Mouse (Mus musculus) lung, embryonic 15.5 days (tissue): ENCODE data around the gene Lrtm1. TPM values are rescaled to one million over a fixed set of nuclear protein-coding genes. Genes with fewer than 3 reads are reported as not detected.

Experiments used
- ATAC-seq: fragments of 200-750 bp; cut with Nextera tagmentation; 2 replicates; pipeline ENCODE4 v1.8.0; 2017; ENCODE audit warnings: moderate number of reproducible peaks, borderline replicate concordance; ENCODE audit not compliant: low FRiP score, low TSS enrichment; ENCODE audit errors: extremely low read depth
- H3K27ac ChIP-seq: fragments of 300-500 bp; sonication (generic); 2 replicates; pipeline ENCODE4 v1.5.1; 2015; ENCODE audit warnings: moderate library complexity, mild to moderate bottlenecking, inconsistent platforms
- H3K27me3 ChIP-seq: fragments of 300-500 bp; sonication (generic); 2 replicates; pipeline ENCODE4 v1.6.1; 2015; ENCODE audit warnings: inconsistent platforms
- H3K36me3 ChIP-seq: fragments of 300-500 bp; sonication (generic); 2 replicates; pipeline ENCODE4 v1.6.1; 2015; ENCODE audit warnings: inconsistent platforms
- H3K4me1 ChIP-seq: fragments of 300-500 bp; sonication (generic); 2 replicates; pipeline ENCODE4 v1.6.1; 2015; ENCODE audit warnings: inconsistent platforms
- H3K4me2 ChIP-seq: fragments of 300-500 bp; sonication (generic); 2 replicates; pipeline ENCODE4 v1.6.1; 2015; ENCODE audit warnings: inconsistent platforms, mild to moderate bottlenecking, moderate library complexity
- H3K4me3 ChIP-seq: fragments of 300-500 bp; sonication (generic); 2 replicates; pipeline ENCODE4 v1.5.1; 2015; ENCODE audit warnings: mild to moderate bottlenecking, inconsistent platforms
- H3K9ac ChIP-seq: fragments of 300-500 bp; sonication (generic); 2 replicates; pipeline ENCODE4 v1.6.1; 2015; ENCODE audit warnings: inconsistent platforms
- H3K9me3 ChIP-seq: fragments of 300-500 bp; sonication (generic); 2 replicates; pipeline ENCODE4 v1.6.1; 2016; ENCODE audit warnings: inconsistent platforms
- WGBS: fragments of 180-500 bp; shearing (Covaris S2); methylation state at CpG from one replicate; pipeline ENCODE4 v1.1.7; 2015; 5-methylcytosine and 5-hydroxymethylcytosine counted together
- polyA plus RNA-seq: library from polyadenylated mRNA; unstranded; fragments of >200 nt; fragmentation: Nextera tagmentation; extraction: Ambion mirVana; gene quantifications from 2 replicates; pipeline ENCODE4 v1.2.1, GENCODE M21; 2015

The Lrtm1 gene
- polyA plus RNA-seq, 1 experiment from 2014 or later, result not detected

- Histone ChIP-seq H3K9ac (no peak overlapping the region), H3K4me1 (0 out of 2 replicates have a peak, but pooled peaks cover 6% of the 10 kb centered on the region), H3K4me2 (no peak overlapping the region), H3K27ac (no peak overlapping the region), H3K27me3 (no peaks in the 10 kb centered on the region), H3K9me3 (no peaks in the 10 kb centered on the region), H3K4me3 (no peak overlapping the region), H3K36me3 (no peaks in the 10 kb centered on the region)
- 36% methylated on average over 9 of the region's 9 CpGs for WGBS
- no peak for ATAC-seq
Measured at GRCm38 (mm10) chr14:29040606-29041364, 22.8 kb downstream of the Lrtm1 start.

- Histone ChIP-seq H3K27me3 (no peaks in the 10 kb centered on the region), H3K4me1 (0 out of 2 replicates have a peak, but pooled peaks cover 6% of the 10 kb centered on the region), H3K27ac (no peak overlapping the region), H3K9me3 (no peaks in the 10 kb centered on the region), H3K9ac (no peak overlapping the region), H3K4me3 (no peak overlapping the region), H3K36me3 (no peaks in the 10 kb centered on the region), H3K4me2 (no peak overlapping the region)
- WGBS, result 76% methylated on average over 1 of the region's 1 CpGs
- no peak for ATAC-seq
Measured at GRCm38 (mm10) chr14:29041498-29041897, 23.5 kb downstream of the Lrtm1 start.

- Histone ChIP-seq H3K36me3 (no peaks in the 10 kb centered on the region), H3K4me3 (no peak overlapping the region), H3K27ac (no peak overlapping the region), H3K4me1 (0 out of 2 replicates have a peak, but pooled peaks cover 6% of the 10 kb centered on the region), H3K4me2 (no peak overlapping the region), H3K9me3 (no peaks in the 10 kb centered on the region), H3K9ac (no peak overlapping the region), H3K27me3 (no peaks in the 10 kb centered on the region)
- WGBS, result 67% methylated on average over 1 of the region's 1 CpGs
- no peak for ATAC-seq
Measured at GRCm38 (mm10) chr14:29042355-29042754, 24.3 kb downstream of the Lrtm1 start.

GRCm38 (mm10) chr14:29051951-29052835, 34.2 kb downstream of the Lrtm1 start:
- no peak overlapping the region for H3K4me2 ChIP-seq
- H3K27ac ChIP-seq, result no peak overlapping the region
- H3K9ac ChIP-seq, result no peak overlapping the region
- no peak overlapping the region for H3K4me3 ChIP-seq
- no peaks in the 10 kb centered on the region for H3K9me3 ChIP-seq
- 22% methylated on average over 16 of the region's 16 CpGs for WGBS
- no peaks in the 10 kb centered on the region for H3K4me1 ChIP-seq
- no peak for ATAC-seq
- no peaks in the 10 kb centered on the region for H3K36me3 ChIP-seq
- H3K27me3 ChIP-seq, result no peaks in the 10 kb centered on the region

- no peak for ATAC-seq
- H3K27ac ChIP-seq, result no peak overlapping the region
Measured at GRCm38 (mm10) chr14:29060679-29061078, 42.7 kb downstream of the Lrtm1 start.

GRCm38 (mm10) chr14:29061491-29061890, 43.5 kb downstream of the Lrtm1 start:
- no peak for ATAC-seq
- H3K4me3 ChIP-seq, result no peak overlapping the region
- H3K4me1 ChIP-seq, result no peaks in the 10 kb centered on the region
- 76% methylated on average over 1 of the region's 1 CpGs for WGBS
- no peaks in the 10 kb centered on the region for H3K27me3 ChIP-seq
- no peak overlapping the region for H3K4me2 ChIP-seq
- H3K27ac ChIP-seq, result no peak overlapping the region
- no peaks in the 10 kb centered on the region for H3K9me3 ChIP-seq
- no peaks in the 10 kb centered on the region for H3K36me3 ChIP-seq
- H3K9ac ChIP-seq, result no peak overlapping the region

More at GRCm38 (mm10) chr14:29060679-29061078, 42.7 kb downstream of the Lrtm1 start:
- no peaks in the 10 kb centered on the region for H3K4me1 ChIP-seq
- H3K9ac ChIP-seq, result no peak overlapping the region
- no peaks in the 10 kb centered on the region for H3K27me3 ChIP-seq
- no peak overlapping the region for H3K4me3 ChIP-seq
- no peaks in the 10 kb centered on the region for H3K9me3 ChIP-seq
- no peaks in the 10 kb centered on the region for H3K36me3 ChIP-seq
- H3K4me2 ChIP-seq, result no peak overlapping the region

GRCm38 (mm10) chr14:29062676-29063075, 44.7 kb downstream of the Lrtm1 start:
- H3K4me2 ChIP-seq, result no peak overlapping the region
- 47% methylated on average over 2 of the region's 2 CpGs for WGBS
- no peaks in the 10 kb centered on the region for H3K9me3 ChIP-seq
- H3K27me3 ChIP-seq, result no peaks in the 10 kb centered on the region
- no peaks in the 10 kb centered on the region for H3K4me1 ChIP-seq
- ATAC-seq, result no peak
- no peaks in the 10 kb centered on the region for H3K36me3 ChIP-seq
- no peak overlapping the region for H3K9ac ChIP-seq
- no peak overlapping the region for H3K4me3 ChIP-seq
- no peak overlapping the region for H3K27ac ChIP-seq

GRCm38 (mm10) chr14:29073747-29074146, 55.7 kb downstream of the Lrtm1 start:
- Histone ChIP-seq H3K27me3 (no peaks in the 10 kb centered on the region), H3K4me1 (no peaks in the 10 kb centered on the region), H3K27ac (no peak overlapping the region), H3K4me2 (no peak overlapping the region), H3K9ac (no peak overlapping the region), H3K9me3 (no peaks in the 10 kb centered on the region), H3K4me3 (no peak overlapping the region), H3K36me3 (no peaks in the 10 kb centered on the region)
- WGBS, result 73% methylated on average over 4 of the region's 4 CpGs
- ATAC-seq, result no peak

- Histone ChIP-seq H3K4me1 (no peaks in the 10 kb centered on the region), H3K9me3 (no peaks in the 10 kb centered on the region), H3K27me3 (no peaks in the 10 kb centered on the region), H3K4me3 (no peak overlapping the region), H3K36me3 (no peaks in the 10 kb centered on the region), H3K9ac (no peak overlapping the region), H3K27ac (no peak overlapping the region), H3K4me2 (no peak overlapping the region)
- no peak for ATAC-seq
- WGBS, result 63% methylated on average over 3 of the region's 3 CpGs
Measured at GRCm38 (mm10) chr14:29077418-29077817, 59.4 kb downstream of the Lrtm1 start.

GRCm38 (mm10) chr14:29080228-29080627, 62.2 kb downstream of the Lrtm1 start:
- Histone ChIP-seq H3K9ac (no peak overlapping the region), H3K4me3 (no peak overlapping the region), H3K4me2 (no peak overlapping the region), H3K27me3 (no peaks in the 10 kb centered on the region), H3K4me1 (no peaks in the 10 kb centered on the region), H3K27ac (no peak overlapping the region), H3K36me3 (no peaks in the 10 kb centered on the region), H3K9me3 (no peaks in the 10 kb centered on the region)
- ATAC-seq, result no peak
- 80% methylated on average over 4 of the region's 4 CpGs for WGBS

- H3K9me3 ChIP-seq, result no peaks in the 10 kb centered on the region
- H3K9ac ChIP-seq, result no peak overlapping the region
- H3K36me3 ChIP-seq, result no peaks in the 10 kb centered on the region
- no peaks in the 10 kb centered on the region for H3K4me1 ChIP-seq
- ATAC-seq, result no peak
- no peak overlapping the region for H3K4me3 ChIP-seq
- no peak overlapping the region for H3K4me2 ChIP-seq
- no peak overlapping the region for H3K27ac ChIP-seq
- 75% methylated on average over 4 of the region's 4 CpGs for WGBS
- no peaks in the 10 kb centered on the region for H3K27me3 ChIP-seq
Measured at GRCm38 (mm10) chr14:29080630-29081029, 62.6 kb downstream of the Lrtm1 start.

- Histone ChIP-seq H3K9ac (no peak overlapping the region), H3K4me3 (no peak overlapping the region), H3K4me1 (no peaks in the 10 kb centered on the region), H3K27me3 (no peaks in the 10 kb centered on the region), H3K4me2 (no peak overlapping the region), H3K27ac (no peak overlapping the region), H3K9me3 (no peaks in the 10 kb centered on the region), H3K36me3 (no peaks in the 10 kb centered on the region)
- 45% methylated on average over 1 of the region's 1 CpGs for WGBS
- ATAC-seq, result no peak
Measured at GRCm38 (mm10) chr14:29082171-29082570, 64.2 kb downstream of the Lrtm1 start.
